Mouse (Mus musculus): ENCODE measurements at regions not wholly inside any gene's neighbourhood (a gene's known extent, or its start where the extent isn't known, plus 50 kb on each side); places are given as distances from the start of the nearest gene placed in this dataset.

DNA sequence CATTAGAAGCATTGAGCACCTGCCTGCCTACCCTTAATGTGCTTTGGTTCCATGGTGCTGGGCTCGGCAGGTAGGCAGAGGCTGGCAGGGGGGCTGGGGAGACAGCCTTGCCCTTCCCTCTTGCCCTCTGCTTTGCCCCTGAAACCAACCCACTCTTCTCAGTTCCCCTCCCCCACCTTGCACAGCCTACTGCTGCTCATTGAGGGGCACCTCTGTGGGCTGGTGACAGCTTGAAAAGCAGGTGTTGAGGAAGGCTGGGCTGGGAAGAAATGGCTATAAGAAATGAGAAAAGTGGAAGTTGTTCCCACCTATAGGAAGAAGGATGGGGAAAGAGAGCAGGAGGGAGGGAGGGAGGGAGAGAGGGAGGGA lies 167.7 kb upstream of the Sdk2 start:
- TF ChIP-seq CTCF (IDR thresholded peaks at IDR 0.05; ENCODE audit: low read depth, low read length) (no peak), GATA1 (IDR thresholded peaks at IDR 0.05; ENCODE audit: borderline replicate concordance, low read length) (no peak), POLR2AphosphoS5 (IDR thresholded peaks at IDR 0.05; ENCODE audit: insufficient replicate concordance, low read depth, low read length) (no peak)

All from G1E (cell line).